Mouse (Mus musculus): ENCODE data around the gene Tor1aip2. TPM values are rescaled to one million over a fixed set of nuclear protein-coding genes. Genes with fewer than 3 reads are reported as not detected.

Tor1aip2 gene
- polyA plus RNA-seq, 1 experiment from 2014 or later = 91.7 TPM

DNA sequence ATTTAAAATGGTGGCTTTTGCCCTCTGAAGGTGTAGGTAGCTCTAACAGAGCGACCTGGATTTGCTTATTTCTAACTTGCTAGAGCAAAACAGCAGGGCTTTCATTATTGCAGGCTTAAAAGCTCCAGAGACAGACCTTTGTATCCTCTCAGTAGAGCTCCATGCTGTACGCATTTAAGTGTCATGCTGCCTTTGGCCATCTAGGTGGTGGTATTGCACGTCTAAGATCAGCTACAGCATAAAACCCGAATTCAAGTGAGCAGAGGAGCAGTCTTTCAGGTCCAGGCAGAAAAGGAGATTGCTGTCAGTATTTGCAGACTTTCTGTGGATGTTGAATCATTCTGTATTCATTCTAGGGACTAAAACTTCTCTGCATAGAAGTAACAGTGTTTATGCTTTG is 7.8 kb downstream of the Tor1aip2 start:
- no peaks in the 10 kb centered on the region for H3K27me3 ChIP-seq
- H3K4me3 ChIP-seq = no peak overlapping the region
- H3K4me2 ChIP-seq (replicated peaks) = no peak overlapping the region
- H3K36me3 ChIP-seq = peaks cover 5% of the 10 kb centered on the region
- H3K4me1 ChIP-seq = peaks cover 13% of the 10 kb centered on the region
- ATAC-seq (ENCODE audit: low FRiP score) = no peak
- no peaks in the 10 kb centered on the region for H3K9me3 ChIP-seq (replicated peaks)
- H3K9ac ChIP-seq = no peak overlapping the region
- no peak overlapping the region for H3K27ac ChIP-seq
- WGBS = 16% methylated on average over 4 of the region's 4 CpGs

DNA sequence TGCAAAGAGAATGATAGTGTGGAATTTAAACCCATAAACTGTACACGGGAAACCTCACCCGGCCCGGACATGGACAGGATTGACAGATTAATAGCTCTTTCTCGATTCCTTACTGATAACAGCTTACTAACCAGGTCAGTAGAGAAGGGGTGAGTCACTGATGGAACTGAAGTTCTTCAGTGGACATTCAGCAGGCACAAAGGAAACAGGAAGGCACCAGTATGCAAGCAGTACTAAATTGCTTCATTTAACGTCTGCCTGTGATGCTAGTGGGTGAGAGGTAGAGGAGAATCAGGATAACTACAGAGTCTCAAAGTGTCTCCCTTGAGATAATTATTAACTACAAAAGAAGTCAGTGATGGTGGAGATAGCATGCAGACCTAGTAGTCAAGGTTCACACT is 9.0 kb downstream of the Tor1aip2 start:
- ATAC-seq (ENCODE audit: low FRiP score) = no peak
- H3K4me3 ChIP-seq = no peak overlapping the region
- no peaks in the 10 kb centered on the region for H3K27me3 ChIP-seq
- peaks cover 14% of the 10 kb centered on the region for H3K36me3 ChIP-seq
- H3K9me3 ChIP-seq (replicated peaks) = no peaks in the 10 kb centered on the region
- H3K27ac ChIP-seq = no peak overlapping the region
- no peak overlapping the region for H3K9ac ChIP-seq
- 90% methylated on average over 5 of the region's 5 CpGs for WGBS
- H3K4me1 ChIP-seq = peaks cover 13% of the 10 kb centered on the region
- H3K4me2 ChIP-seq (replicated peaks) = no peak overlapping the region

DNA sequence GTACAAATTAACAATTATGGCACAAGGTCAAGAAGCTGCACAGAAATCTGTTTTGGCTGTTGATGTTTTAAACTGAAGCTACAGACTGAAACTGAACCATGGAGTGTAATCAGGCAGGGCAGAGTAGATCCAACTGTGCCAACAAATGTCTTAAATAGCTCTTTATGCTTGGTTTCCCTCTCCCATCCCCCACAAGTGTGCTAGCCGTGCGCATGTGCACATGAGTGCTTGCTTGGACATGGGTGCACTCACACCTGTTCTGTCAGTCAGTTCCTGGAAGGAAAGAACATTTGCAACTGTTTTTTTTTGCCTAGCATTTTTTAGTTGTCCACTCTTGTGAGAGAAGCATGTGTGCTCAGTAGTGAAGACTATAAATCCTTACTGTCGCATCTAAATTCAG is 11.5 kb downstream of the Tor1aip2 start:
- H3K27ac ChIP-seq = no peak overlapping the region
- 86% methylated on average over 3 of the region's 3 CpGs for WGBS
- H3K36me3 ChIP-seq = peaks cover 31% of the 10 kb centered on the region
- H3K27me3 ChIP-seq = no peaks in the 10 kb centered on the region
- no peak overlapping the region for H3K4me2 ChIP-seq (replicated peaks)
- H3K9ac ChIP-seq = no peak overlapping the region
- H3K4me3 ChIP-seq = no peak overlapping the region
- peaks cover 9% of the 10 kb centered on the region for H3K4me1 ChIP-seq
- no peak for ATAC-seq (ENCODE audit: low FRiP score)
- no peaks in the 10 kb centered on the region for H3K9me3 ChIP-seq (replicated peaks)

DNA sequence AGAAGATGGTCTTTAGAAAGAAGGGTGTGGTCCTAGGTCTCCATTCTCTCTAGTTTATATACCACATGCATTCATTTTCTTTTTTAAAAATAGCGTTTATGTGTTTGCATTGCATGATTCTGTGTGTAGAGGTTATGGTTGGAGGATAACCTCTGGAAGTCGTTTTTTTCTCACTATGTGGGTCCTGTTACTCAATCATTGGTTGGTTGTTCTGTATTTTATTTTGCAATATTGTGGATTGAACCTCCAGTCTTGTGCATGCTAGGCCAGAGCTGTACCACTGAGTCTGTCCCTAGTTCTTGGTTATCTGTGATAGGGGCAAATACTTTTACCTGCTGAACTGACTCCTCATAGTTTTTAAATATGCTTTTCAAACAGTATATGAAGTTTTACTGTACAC is 23.0 kb downstream of the Tor1aip2 start:
- Histone ChIP-seq H3K4me3 (no peak overlapping the region), H3K27ac (no peak overlapping the region), H3K4me2 (replicated peaks) (no peak overlapping the region), H3K9ac (no peak overlapping the region), H3K4me1 (no peaks in the 10 kb centered on the region), H3K9me3 (replicated peaks) (no peaks in the 10 kb centered on the region), H3K36me3 (peaks cover 22% of the 10 kb centered on the region), H3K27me3 (no peaks in the 10 kb centered on the region)
- ATAC-seq (ENCODE audit: low FRiP score) = no peak
- 85% methylated on average over 2 of the region's 2 CpGs for WGBS

DNA sequence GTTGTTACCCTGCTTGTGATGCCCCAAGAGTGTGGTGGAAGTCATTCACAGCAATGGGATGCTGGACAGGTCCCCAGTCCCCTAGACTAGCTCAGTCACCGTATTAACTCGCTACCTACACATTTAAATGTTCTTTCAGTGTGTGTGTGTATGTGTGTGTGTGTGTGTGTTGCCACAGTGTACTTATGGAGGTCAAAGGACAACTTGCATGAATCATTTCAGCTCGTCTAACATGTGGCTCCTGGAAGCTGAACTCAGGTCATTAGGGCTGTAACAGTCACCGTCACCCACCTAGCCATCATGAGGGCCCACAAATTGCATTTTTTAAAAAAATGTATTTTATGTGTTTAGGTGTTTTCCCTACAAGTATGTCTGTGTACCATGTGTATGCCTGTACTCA is 27.0 kb downstream of the Tor1aip2 start:
- peaks cover 45% of the 10 kb centered on the region for H3K36me3 ChIP-seq
- no peaks in the 10 kb centered on the region for H3K4me1 ChIP-seq
- H3K4me3 ChIP-seq = no peak overlapping the region
- no peak for ATAC-seq (ENCODE audit: low FRiP score)
- 93% methylated on average over 4 of the region's 4 CpGs for WGBS
- H3K9ac ChIP-seq = no peak overlapping the region
- H3K4me2 ChIP-seq (replicated peaks) = no peak overlapping the region
- H3K27ac ChIP-seq = no peak overlapping the region
- no peaks in the 10 kb centered on the region for H3K9me3 ChIP-seq (replicated peaks)
- H3K27me3 ChIP-seq = no peaks in the 10 kb centered on the region

DNA sequence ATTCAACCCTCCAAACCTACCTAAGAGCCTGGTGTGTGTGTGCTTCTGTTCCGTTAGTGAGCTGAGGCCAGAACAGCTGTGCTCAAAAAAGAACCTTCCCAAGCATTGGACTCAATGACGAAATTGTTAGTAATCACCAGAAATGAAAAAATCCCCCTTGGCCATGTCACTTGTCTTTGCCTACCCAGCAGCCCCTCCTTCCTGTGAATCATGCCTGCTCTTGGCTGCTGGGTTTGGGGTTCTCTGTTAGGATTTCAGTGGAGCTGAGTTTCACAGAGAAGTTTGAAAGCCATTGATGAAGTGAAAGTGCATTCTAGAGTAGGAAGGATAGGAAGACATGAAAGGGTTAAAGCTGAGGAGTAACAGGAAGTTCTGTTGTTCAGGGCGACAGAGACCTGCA is 30.9 kb downstream of the Tor1aip2 start:
- ATAC-seq (ENCODE audit: low FRiP score) = no peak
- no peaks in the 10 kb centered on the region for H3K4me1 ChIP-seq
- no peak overlapping the region for H3K27ac ChIP-seq
- no peak overlapping the region for H3K4me3 ChIP-seq
- 71% methylated on average over 3 of the region's 3 CpGs for WGBS
- no peaks in the 10 kb centered on the region for H3K9me3 ChIP-seq (replicated peaks)
- peaks cover 42% of the 10 kb centered on the region for H3K36me3 ChIP-seq
- no peak overlapping the region for H3K4me2 ChIP-seq (replicated peaks)
- H3K27me3 ChIP-seq = no peaks in the 10 kb centered on the region
- no peak overlapping the region for H3K9ac ChIP-seq

DNA sequence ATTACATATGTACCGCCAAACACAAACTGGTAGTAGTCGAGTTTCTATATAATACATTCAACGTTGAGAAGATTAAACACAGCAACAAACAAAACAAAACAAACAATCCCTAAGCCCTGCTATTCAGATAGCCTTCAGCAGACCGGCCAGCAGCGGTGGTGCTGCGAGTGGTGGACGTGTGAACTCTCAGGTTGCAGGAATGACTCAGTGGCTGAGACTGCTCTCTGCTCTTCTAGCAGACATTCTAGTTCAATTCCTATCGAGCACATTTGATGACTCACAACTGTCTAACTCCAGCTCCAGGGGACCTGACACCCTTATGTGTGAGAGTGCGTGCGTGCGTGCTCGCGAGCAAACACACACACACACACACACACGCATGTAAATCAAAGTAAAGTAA is 34.9 kb downstream of the Tor1aip2 start:
- H3K4me1 ChIP-seq = peaks cover 5% of the 10 kb centered on the region; the same call in 1 of the 2 replicates
- peaks cover 15% of the 10 kb centered on the region for H3K36me3 ChIP-seq
- no peak overlapping the region for H3K4me2 ChIP-seq (replicated peaks)
- H3K9ac ChIP-seq = no peak overlapping the region
- H3K4me3 ChIP-seq = no peak overlapping the region
- no peak overlapping the region for H3K27ac ChIP-seq
- no peaks in the 10 kb centered on the region for H3K9me3 ChIP-seq (replicated peaks)
- WGBS = 88% methylated on average over 14 of the region's 14 CpGs
- ATAC-seq (ENCODE audit: low FRiP score) = no peak
- no peaks in the 10 kb centered on the region for H3K27me3 ChIP-seq

DNA sequence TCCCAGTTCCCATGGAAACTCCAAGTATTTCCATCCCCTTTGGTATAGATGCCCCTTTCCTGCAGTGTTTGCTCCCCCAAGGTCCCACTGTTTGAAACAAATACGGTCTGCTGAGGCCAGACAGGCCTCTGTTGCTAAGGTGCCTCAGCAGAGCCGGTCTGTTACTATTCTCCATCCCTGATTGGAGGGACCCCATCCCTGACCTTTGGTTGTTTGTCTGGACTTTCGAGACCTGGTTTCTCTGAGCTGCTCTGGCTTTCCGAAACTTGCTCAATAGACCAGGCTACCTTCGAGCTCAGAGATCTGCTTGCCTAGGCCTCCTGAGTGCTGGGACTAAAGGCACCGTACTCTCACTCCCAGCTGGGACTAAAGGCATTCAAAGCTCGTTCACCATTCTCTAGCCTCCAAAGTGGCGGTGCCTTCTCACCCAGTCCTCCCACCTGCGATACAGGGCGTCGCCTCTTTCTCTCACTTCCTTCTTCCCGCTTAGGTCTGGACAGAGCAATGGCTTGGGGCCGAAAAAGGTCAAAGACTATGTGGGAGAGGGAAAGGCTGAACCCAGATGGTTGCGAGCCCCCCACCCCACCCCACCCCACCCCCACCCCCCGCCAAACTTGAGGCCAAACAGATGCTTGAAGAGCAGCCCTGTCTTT is 38.1 kb downstream of the Tor1aip2 start:
- Histone ChIP-seq H3K4me2 (replicated peaks) (no peak overlapping the region), H3K9ac (no peak overlapping the region), H3K9me3 (replicated peaks) (no peaks in the 10 kb centered on the region), H3K27me3 (no peaks in the 10 kb centered on the region), H3K4me1 (peaks cover 8% of the 10 kb centered on the region; the same call in 1 of the 2 replicates), H3K27ac (no peak overlapping the region), H3K36me3 (no peaks in the 10 kb centered on the region), H3K4me3 (no peak overlapping the region)
- WGBS = 60% methylated on average over 15 of the region's 15 CpGs
- no peak for ATAC-seq (ENCODE audit: low FRiP score)

DNA sequence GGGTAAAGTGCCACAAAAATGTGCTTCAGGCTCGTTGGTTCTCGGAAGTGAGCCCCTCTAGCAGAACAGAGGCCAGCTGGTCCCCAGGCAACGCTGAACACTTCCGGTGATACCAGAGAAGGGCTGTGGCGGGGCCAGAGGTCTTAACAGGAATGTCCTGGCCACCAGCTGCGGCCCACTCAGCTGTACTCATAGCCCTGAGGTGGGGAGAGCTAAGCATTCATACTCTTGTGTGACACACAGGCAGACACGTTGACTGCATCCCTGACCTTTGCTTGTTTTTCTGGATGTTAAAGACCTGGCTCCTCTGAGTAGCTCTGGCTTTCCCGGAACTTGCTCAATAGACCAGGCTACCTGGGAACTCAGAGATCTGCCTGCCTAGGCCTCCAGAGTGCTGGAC is 39.4 kb downstream of the Tor1aip2 start:
- Histone ChIP-seq H3K4me2 (replicated peaks) (no peak overlapping the region), H3K9ac (no peak overlapping the region), H3K4me3 (no peak overlapping the region), H3K27me3 (no peaks in the 10 kb centered on the region; the same call in 1 of the 2 replicates), H3K4me1 (peaks cover 8% of the 10 kb centered on the region; the same call in 1 of the 2 replicates), H3K27ac (no peak overlapping the region), H3K36me3 (no peaks in the 10 kb centered on the region), H3K9me3 (replicated peaks) (no peaks in the 10 kb centered on the region)
- 41% methylated on average over 8 of the region's 8 CpGs for WGBS
- no peak for ATAC-seq (ENCODE audit: low FRiP score)

DNA sequence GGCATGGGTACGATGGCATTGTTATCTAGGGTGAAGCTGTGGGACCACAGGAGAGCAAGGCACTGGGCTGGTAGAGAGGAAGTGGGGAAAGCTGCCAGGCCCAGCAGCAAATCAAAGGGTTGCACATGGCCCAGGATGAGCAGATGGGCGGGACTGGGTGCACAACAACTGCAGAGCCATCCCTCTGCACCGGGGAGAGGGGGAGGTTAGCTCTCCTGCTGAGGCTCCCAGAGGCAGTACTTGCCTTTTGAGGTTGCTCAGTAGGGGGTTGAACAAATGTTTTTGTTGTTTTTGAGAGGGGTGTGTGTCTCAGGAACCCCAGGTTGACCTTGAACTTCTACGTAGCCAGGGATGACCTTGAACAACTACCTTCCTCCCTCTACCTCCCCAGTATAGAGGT is 41.3 kb downstream of the Tor1aip2 start:
- H3K36me3 ChIP-seq = no peaks in the 10 kb centered on the region
- no peaks in the 10 kb centered on the region; the same call in 1 of the 2 replicates for H3K27me3 ChIP-seq
- ATAC-seq (ENCODE audit: low FRiP score) = no peak
- no peak overlapping the region for H3K4me3 ChIP-seq
- H3K27ac ChIP-seq = no peak overlapping the region
- H3K4me1 ChIP-seq = peaks cover 8% of the 10 kb centered on the region; the same call in 1 of the 2 replicates
- no peaks in the 10 kb centered on the region for H3K9me3 ChIP-seq (replicated peaks)
- 48% methylated on average over 4 of the region's 4 CpGs for WGBS
- no peak overlapping the region for H3K9ac ChIP-seq
- no peak overlapping the region for H3K4me2 ChIP-seq (replicated peaks)

DNA sequence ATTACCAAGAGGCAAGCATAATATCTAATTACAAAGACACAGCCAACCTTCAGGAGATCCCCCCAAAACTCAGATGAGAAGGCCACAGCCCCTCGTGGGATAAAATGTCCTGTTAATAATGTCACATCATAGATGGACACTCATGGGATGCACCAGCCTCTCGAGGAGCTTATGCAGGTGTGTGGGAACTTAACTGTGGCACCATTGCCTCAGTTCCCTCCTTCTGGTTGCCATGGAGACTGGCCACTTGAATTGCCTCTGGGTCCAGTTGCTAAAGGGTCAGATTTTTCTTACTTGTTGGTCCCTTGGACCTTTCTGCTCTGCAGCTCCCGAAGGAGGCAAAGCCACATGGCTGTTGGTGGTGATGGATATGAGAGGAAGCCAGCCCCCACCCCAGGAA is 42.5 kb downstream of the Tor1aip2 start:
- peaks cover 8% of the 10 kb centered on the region; the same call in 1 of the 2 replicates for H3K4me1 ChIP-seq
- no peak overlapping the region for H3K27ac ChIP-seq
- no peaks in the 10 kb centered on the region for H3K9me3 ChIP-seq (replicated peaks)
- ATAC-seq (ENCODE audit: low FRiP score) = no peak
- no peaks in the 10 kb centered on the region; the same call in 1 of the 2 replicates for H3K27me3 ChIP-seq
- WGBS = 65% methylated on average over 3 of the region's 3 CpGs
- no peak overlapping the region for H3K4me3 ChIP-seq
- no peak overlapping the region for H3K9ac ChIP-seq
- H3K36me3 ChIP-seq = no peaks in the 10 kb centered on the region
- no peak overlapping the region for H3K4me2 ChIP-seq (replicated peaks)

DNA sequence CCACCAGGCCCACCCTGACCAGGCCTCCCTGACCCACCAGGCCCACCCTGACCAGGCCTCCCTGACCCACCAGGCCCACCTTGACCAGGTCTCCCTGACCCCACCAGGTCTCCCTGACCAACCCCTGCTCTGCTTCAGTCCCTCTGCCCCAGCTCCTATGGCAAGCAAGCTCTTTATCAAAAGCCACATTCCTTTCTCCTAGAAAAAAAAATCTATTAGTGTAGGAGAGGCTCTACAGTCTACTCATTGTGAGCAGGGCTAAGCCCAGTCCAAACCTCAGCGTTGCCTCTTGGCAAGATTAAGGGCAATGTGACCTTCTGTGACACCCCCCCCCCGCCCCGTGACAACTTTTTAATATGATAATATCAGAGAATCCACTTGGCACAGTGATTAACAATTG is 49.4 kb downstream of the Tor1aip2 start:
- Histone ChIP-seq H3K27ac (no peak overlapping the region), H3K4me1 (no peaks in the 10 kb centered on the region), H3K36me3 (no peaks in the 10 kb centered on the region), H3K9ac (no peak overlapping the region), H3K9me3 (replicated peaks) (no peaks in the 10 kb centered on the region), H3K27me3 (no peaks in the 10 kb centered on the region), H3K4me3 (no peak overlapping the region), H3K4me2 (replicated peaks) (no peak overlapping the region)
- WGBS = 63% methylated on average over 3 of the region's 3 CpGs
- ATAC-seq (ENCODE audit: low FRiP score) = no peak

DNA sequence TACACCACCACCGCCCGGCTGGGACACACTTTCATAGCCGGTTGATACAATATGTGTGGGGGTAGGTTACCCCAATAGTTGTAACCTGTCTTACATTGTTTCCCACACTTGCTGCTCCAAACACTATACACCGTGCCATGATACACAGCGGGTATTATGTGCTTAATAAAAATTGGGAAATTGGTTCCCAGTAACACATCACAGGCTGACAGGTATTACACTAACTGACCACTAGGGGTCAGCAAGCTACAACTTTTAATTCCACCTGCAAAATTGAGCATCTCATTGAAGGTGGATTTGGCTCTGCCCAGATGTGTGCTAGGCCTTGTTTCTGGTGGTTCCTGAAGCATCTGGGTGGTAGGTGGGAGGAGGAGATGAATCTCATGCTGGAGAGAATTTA is 50.6 kb downstream of the Tor1aip2 start:
- Histone ChIP-seq H3K36me3 (no peaks in the 10 kb centered on the region), H3K4me2 (replicated peaks) (no peak overlapping the region), H3K4me1 (peaks cover 11% of the 10 kb centered on the region), H3K27me3 (no peaks in the 10 kb centered on the region), H3K27ac (no peak overlapping the region), H3K4me3 (no peak overlapping the region), H3K9me3 (replicated peaks) (no peaks in the 10 kb centered on the region), H3K9ac (no peak overlapping the region)
- ATAC-seq (ENCODE audit: low FRiP score) = no peak
- WGBS = 62% methylated on average over 5 of the region's 5 CpGs

Data from hindbrain, embryonic 12.5 days (tissue).